Mouse (Mus musculus) C2C12 (cell line): ENCODE data around the gene Aar2.

Source experiments
- CEBPB ChIP-seq: IDR thresholded peaks from one replicate; pipeline ENCODE4 v1.6.1; 2011; ENCODE audit warnings: low read depth, mild to moderate bottlenecking, control low read depth, moderate library complexity
- CTCF ChIP-seq: IDR thresholded peaks from one replicate; pipeline ENCODE4 v1.5.1; 2011; ENCODE audit not compliant: control insufficient read depth, insufficient read depth, insufficient read length
- FOSL1 ChIP-seq: IDR thresholded peaks from one replicate; pipeline ENCODE4 v1.8.0; 2011; ENCODE audit warnings: mild to moderate bottlenecking, low read length; ENCODE audit not compliant: poor library complexity, insufficient read depth, severe bottlenecking
- MAX ChIP-seq: IDR thresholded peaks from one replicate; pipeline ENCODE4 v1.6.1; 2011; ENCODE audit warnings: mild to moderate bottlenecking, control low read depth
- MYOG ChIP-seq: IDR thresholded peaks from one replicate; pipeline ENCODE4 v1.6.1; 2011; ENCODE audit not compliant: control insufficient read depth, insufficient read length; ENCODE audit errors: extremely low read depth
- USF1 ChIP-seq: IDR thresholded peaks from one replicate; pipeline ENCODE4 v1.6.1; 2011; ENCODE audit warnings: low read depth, mild to moderate bottlenecking, control low read depth, moderate library complexity

GRCm38 (mm10) chr2:156547123-156547891 is at the start of gene Aar2:
- TF ChIP-seq CTCF (no peak), MAX (peak; percentile 56), FOSL1 (no peak), USF1 (no peak), CEBPB (no peak), MYOG (no peak)
